Mouse (Mus musculus): ENCODE measurements around the gene Slc25a34. TPM values are rescaled to one million over a fixed set of nuclear protein-coding genes. Genes with fewer than 3 reads are reported as not detected.
A peak's percentile ranks its signal among the peaks of the same experiment; 100 is the strongest.

The Slc25a34 gene
- total RNA-seq, 2 experiments from 2014 or later: 109 to 132 TPM

DNA sequence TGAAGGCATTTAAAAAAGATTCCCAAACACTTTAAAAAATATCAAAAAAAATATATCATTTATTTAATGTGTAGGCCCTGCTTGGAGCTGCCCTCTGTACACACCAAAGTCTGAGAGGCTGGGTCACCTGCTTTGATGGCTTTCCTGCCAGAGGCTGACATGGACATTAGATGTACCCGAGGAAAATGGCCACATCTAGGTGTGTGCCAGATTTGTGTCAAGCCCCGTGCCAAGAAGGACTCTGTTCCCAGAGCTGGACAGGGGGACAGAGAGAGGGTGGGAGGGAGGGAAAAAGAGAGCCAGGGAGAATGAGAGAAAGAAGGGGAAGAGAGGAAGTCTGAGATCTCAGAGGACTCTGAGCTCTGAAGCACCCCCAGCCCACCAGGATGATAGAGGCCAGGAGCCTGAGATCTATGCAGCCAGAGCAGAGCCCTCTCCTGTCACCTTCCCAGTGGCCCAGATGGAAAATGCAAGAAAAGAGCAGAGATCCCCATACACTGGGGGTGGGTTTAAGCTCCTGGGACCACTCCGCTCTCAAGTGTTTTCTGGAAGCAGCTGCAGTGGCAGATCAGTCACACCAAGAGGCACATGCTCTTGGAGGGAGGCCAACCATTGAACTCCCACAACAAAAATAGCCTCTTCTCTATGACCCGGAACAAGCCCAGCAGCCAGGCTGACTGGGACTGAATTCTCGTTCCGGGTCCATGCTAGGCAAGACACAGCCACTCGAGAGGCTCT, 19.7 kb upstream of the Slc25a34 start:
- DNase-seq: peak; percentile 86 to 93

DNA sequence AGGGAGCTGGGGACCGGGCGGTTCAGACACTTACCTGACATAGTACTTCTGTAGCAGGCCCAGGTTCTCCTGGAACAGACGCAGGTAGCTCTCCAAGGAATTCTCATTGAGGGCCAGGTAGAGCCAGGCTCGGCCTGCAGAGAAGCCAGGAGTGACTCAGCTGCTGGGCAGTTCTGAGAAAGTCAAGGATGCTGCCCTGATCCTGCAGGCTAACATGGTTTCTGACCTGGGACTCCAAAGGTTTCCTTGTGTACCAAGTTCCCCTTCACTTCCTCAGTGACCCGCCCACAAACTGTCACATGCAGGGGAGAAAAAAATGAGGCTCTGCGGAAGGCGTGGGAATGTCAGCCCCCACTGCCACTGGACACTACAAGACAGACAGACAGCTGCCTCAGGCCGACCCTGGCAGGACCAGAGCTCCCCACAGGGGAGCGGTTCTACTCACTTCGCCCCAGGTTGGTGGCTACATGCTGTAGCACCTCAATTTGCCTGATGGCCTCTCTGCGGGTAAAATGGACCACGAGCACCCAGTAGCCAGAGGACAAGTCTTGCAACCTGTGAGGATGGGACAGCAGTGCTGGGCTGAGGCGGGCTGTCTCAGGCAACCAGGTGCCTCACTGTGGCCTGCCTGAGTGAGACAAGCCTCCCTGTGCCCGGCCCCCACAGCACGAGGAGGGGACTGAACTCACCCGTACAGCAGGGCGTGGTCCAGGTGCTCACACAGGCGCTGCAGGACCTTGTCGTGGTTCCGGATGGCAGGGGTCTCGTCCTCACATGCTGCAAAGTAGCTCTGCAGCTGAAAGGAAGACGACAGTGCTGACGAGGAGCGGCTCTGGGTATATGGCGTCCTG, 18.6 kb upstream of the Slc25a34 start:
- peak in 1 of 2 experiments; percentile 38 for DNase-seq

DNA sequence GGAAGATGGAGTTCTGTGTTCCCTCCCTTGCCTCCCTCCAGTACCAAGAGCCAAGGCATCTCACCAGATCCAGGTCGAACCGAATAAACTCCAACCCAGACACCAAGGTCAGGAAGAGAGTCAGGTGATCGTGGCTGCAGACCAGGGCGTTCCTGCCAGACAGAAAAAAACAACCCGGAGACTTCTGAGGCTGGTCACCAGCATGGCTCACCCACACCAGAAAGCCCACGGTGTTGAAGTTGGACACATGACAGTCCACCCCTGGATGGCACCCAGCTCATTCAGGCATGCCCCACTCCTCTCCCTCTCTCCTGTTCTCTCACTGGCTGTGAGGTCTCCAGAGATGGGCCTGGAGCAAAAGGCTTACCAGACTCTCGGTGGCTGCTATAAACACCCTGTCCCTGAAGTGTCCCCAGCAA, 17.7 kb upstream of the Slc25a34 start:
- DNase-seq: peak; percentile 81 to 88

DNA sequence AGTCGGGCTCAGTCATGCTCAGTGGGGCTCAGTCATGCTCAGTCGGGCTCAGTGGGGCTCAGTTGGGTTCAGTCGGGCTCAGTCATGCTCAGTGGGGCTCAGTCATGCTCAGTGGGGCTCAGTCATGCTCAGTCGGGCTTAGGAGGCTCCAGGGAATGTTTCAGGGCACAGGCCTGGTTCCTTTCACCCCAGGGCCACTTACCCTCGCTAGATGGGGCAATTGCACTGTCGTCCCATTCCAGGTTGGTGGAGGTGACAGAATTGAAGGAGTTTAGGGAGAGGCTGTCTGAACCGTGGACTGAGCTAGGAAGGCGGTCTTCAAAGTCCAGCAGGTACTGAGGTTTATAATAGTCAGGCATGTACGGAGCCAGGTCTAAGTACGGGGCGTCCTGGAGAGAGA, 15.9 kb upstream of the Slc25a34 start:
- DNase-seq: no peak

DNA sequence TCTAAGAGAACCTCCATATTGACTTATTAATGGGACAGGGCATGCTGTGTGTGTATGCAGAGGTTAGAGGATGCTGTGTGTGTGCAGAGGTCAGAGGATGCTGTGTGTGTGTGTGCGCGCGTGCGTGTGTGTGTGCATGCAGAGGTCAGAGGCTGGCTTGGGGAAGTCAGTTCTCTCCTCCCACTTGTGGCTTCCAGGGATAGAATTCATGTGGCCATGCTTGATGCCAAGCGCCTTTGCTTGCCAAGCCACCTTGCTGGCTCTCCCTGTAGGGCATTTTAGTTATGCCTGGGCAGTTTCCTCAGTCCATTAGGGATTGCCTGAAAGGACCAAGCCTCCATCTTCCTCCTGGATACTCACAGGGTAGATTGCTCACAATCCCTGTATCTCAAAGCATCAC, 13.1 kb upstream of the Slc25a34 start:
- peak; percentile 69 to 77 for DNase-seq

DNA sequence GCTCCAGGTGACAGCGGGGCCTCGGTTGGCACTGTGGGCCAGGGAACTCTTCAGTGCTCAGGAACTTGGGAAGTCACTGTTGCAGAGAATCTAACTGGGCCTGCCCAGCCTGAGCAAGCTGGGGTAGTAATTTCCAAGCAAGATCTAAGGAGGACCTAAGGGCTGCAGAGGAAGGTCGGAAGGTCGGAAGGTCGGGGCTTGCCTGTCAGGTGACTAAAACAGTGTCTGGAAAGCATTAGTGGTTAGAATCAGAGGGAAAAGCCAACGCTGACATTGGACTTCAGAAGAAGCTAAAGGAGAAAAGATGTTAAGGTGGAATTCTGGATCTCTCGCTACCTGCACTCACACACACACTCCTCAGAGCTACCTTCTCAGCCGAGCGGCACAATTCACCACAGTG, 12.4 kb upstream of the Slc25a34 start:
- DNase-seq: no peak

DNA sequence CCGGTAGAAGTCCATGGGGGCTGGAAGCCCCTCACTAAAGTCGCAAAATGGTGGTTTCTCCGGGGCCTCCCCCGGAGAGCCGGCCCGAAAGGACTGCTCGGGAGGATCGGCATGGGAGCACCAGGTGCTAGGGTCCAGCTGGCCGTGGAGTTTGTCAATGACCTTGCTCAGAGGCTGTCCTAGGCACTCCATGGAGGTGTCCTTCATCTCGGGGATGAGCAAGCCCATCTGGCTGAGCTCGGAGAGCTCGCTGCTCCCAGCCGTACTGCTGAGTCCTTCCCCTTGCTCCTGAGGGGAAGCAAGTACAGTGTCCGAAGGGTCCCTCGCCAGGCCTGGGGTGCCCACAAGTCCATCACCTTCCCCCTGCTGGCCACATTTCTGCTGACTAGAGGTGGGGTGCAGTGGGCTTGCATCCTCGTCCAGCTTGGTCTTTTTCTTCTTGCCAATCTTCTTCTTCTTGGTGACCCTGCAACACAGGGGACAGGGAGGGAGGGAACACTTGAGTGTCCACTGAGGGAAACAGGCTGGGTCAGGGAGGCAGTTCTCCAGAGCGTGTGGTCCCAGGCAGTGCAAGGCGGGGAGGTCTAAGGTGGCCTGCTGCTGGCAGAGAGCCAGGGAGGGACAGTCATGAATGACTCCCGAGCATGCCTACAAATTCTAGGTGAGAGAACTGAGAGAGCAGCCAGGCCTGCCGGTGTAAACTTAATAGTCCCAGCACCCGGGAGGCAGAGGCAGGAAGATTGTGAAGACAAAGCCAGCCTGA, 8.7 kb upstream of the Slc25a34 start:
- DNase-seq: no peak

DNA sequence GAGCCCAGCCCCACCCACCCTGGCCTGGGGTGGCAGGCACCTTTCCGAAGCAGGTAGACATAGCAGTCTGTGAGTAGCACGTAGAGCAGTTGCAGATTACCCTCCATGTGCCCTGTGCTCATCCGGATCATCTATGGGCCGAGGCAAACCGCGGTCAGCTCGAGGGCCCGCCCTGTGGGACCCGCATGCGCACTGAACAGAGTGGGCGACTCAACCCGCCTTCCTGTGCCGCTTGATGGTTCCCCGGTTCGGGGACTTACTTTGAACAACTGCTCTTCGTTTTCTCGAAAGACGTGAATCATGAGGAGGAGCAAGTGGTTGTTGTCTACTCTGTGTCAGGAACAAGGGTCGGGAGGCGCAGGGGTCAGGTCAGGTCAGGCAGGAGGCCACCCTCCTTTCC, 7.6 kb upstream of the Slc25a34 start:
- no peak for DNase-seq

DNA sequence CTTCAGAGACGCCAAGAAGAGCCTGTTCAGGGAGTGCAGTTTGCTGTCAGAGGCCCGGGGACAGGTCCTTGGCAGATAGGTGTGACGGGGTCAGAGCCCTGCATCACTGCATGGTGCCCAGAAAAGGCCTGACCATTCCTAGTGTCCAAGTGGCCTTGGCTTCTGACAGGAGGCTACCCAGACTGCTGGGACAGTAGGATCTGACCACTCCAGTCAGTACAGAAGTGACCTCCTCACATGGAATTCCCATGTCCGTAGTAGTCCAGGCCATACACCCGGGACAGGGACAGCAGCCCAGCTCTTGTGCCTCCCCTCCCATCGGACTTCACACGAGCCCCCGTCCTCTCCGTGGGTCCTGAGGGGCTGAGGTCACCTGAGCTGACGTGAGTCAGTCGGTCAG, 6.4 kb upstream of the Slc25a34 start:
- no peak for DNase-seq

DNA sequence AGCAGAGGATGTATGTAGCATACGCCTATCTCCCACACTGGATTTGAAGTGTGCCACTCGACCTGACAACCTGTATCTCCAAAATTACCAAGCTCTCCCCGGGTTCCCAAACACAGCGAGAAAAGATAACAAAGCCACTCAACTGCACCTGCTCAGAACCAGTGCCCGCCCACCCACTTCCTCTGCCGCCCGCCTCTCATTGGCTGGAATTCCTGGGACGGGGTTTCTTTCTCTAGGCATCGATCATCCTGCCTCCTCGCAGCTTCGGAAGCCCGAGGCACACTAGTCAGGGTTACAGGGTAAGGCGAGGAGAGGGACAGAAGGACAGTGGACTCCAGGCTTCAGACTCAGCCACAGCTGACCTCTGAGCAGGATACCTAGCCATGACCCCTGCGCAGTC, 5.0 kb upstream of the Slc25a34 start:
- DNase-seq: no peak

DNA sequence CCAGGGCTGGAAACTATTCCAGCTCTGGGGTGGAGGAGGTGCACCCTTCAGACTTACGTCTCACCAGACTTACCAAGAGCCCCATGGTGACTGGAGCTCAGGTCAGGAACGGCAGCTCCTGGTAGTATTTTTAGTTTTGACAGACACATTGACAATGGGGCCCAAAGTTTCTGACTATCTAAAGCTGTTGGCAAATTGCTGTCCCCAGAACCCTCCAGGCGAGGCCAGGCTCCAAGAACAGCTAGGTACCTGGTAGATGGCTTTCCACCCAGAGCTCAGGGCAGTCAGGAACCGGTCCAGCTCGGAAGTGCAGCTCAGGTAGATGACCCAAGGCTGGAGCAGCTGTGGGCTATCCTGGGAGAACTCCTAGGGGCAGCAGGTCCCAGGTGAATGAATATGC, 3.9 kb upstream of the Slc25a34 start:
- peak in 1 of 2 experiments; percentile 70 for DNase-seq

DNA sequence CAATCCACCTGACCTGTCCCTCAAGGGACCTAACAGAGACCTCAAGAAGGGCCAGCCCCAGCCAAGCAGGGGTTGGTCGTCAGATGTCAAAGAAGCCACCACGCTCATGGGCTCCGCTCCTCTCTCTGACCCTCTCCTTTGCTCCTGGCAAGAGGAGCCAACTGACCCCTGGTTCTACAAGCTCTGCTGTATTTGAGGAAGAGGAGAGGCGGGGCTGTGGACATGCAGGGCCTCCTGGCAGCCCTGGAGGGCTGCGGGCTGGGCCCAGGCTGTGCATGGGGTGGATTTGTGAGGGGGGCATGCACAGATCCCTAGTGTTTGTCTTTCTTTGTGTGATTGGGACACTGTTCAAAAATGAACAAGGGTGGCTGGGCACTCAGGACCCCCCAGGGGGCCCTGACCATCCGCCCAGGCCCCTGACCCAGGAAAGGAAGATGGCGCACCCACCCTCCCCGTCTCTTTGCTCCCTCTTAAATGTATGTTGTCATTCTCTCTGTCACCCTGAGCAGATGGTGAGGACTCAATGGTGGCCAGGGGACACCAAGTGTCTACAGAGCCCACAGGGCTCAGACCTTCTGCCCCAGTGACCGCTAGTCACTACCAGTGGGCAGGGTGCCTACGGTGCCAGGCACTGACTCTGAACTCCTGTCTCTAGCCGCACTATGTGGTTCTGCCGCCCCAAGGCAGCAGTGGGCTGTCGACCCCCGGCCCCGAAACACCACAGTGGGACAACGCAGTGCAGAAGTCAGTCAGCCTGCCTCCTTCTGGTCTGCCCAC, 2.3 kb upstream of the Slc25a34 start:
- DNase-seq: no peak

DNA sequence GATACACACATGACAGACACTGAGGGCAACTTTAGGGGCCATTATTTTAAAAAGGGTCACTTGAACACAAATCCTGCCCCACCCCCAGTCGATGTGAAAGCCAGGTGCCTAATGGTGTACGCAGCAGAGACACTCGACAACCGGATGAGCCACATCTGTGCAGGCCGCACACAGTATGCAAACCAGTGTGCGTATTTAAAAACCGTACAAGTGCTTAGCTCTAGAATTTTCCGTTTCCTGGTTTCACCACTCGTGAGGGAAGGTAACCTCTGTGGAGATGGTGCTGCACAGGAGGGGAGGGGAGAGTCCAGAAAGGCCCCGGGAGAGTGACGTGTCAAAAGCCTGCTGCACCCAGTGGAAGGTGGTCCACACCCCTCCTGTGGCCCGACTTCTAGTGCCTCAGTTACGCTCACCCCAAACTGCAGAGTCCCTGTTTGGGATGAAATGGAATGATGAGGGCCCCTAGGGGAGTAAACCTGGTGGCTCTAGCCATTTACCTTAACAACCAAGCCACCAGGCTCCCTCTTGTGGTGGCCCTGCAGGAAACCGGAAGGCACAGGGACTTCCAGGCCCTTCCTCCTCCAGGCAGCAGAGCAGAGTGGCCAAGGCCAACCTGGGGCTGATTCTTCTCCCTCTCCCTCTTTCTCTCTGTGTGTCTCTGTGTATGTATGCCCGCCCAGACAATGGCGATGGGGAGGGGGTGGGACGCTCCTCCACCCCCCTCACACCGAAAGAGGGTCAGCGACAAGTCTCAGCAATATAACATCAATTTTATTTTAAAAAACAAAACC, 1.6 kb upstream of the Slc25a34 start:
- DNase-seq: peak in 1 of 2 experiments; percentile 53

DNA sequence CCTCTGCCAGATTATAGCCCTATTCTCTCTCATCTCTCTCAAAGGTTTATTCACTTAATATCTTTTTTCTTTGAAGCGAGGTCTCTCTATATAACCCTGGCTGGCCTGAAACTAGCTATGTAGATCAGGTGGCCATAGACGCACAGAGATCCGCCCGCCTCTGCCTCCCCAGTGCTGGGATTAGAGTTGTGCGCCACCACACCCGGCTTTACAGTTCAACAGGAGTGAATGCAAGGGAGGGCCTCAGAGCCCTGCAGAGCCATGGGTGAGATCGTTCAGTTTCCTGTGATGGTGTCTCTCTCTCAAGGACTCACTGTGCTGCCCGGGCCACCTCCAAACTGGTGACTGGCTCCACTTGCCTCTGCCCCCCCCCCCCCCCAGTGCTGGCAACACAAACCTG, 513 bp upstream of the Slc25a34 start:
- DNase-seq: no peak

DNA sequence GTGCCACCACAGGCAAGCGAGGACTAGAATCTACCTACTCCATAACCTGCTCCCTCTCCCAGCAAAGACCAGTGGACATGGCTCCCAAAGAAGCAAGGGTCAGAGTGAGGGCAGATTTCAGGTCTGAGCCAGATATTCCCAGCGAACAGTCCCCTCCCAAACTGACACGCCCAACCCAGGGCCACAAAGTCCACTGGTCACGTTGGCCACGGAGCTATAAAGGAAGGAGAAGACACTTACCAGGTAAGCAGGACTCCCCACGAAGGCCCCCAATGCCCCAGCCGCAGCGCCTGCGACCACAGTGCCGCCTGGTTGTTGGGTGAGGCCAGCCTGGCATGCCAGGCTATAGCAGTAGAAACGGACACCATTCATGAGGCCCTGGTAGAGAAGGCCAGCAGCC, 584 bp downstream of the Slc25a34 start:
- DNase-seq: no peak

DNA sequence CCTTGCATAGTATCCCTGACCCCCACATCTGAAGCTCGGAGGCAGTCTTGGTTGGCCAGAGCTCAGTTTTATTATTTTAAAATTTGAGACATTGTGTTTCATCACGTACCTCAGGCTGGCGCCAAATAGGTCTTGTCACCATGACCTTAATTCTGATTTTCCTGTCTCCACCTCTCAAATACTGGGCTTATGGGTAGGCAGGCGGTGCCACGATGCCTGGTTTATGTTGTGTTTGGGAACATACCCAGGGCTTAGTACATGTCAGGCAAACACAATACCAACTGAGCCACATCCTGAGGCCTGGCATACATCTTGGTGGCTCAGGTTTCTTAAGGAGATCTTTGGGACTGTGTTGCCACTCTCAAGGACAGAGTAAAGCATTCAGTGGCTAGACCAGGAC, 1.0 kb downstream of the Slc25a34 start:
- peak in 1 of 2 experiments; percentile 44 for DNase-seq

DNA sequence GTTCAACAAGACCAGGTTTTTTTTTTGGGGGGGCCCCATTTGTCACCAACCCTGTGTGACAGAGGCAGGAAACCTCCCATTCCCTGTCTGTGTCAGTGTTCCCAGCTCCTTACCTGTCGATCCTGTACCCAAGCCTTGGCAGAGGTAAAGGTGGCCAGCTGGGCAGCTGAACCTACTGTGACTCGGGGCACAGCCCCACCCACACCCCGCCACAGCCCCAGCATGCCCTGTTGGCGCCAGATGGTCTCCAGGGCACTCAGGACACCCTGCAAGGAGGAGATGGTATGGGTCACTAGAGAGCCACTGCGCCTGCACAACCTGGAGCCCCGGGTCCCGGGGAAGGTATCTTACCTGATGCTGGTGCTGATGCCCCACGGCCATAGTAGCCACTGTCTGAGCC, 1.5 kb downstream of the Slc25a34 start:
- DNase-seq: no peak

DNA sequence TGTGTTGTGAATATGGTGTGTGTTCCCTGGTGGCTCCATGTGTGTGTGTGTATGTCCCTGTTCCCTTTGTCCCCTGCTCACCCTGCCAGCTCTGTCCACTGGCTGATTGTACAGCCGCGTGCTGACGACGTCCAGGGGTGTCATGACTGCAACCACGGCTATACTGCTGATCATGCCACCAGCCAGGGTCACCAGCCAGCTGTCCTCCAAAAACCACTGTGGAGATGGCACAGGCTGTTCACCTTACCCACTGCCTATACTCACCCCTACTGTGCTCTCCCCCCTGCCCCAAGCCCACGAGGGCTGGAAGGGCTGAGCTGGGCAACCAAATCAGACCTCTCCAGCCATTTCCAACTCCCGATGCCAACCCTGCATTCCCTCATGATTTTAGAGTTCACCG, 2.3 kb downstream of the Slc25a34 start:
- no peak for DNase-seq

DNA sequence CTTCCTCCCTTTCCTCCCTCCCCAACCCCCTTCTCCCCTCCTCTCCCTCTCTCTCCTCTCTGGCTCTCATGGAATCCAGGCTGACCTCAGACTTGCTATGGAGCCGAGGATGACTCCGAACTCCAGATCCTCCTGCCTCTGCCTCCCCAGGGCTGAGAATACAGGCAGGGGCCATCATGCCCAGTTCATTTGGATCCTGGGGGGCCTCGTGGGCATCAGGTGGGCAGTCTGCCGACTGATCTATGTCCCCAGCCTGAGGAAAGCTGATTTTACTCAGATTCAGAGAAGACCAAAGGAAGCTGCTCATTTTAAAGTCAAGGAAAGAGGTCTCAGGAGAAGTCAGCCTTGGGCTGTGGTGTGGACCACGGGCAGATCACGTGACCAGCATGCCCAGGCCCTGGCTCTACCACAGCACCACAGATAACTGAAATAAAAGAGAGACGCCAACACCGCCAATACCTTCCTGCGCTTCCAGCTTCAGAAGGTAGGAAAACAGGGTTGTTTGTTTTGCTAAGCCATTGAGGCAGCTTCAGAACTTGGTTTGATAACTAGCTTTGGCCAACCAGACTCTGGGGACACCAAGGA, 4.2 kb downstream of the Slc25a34 start:
- DNase-seq: no peak

DNA sequence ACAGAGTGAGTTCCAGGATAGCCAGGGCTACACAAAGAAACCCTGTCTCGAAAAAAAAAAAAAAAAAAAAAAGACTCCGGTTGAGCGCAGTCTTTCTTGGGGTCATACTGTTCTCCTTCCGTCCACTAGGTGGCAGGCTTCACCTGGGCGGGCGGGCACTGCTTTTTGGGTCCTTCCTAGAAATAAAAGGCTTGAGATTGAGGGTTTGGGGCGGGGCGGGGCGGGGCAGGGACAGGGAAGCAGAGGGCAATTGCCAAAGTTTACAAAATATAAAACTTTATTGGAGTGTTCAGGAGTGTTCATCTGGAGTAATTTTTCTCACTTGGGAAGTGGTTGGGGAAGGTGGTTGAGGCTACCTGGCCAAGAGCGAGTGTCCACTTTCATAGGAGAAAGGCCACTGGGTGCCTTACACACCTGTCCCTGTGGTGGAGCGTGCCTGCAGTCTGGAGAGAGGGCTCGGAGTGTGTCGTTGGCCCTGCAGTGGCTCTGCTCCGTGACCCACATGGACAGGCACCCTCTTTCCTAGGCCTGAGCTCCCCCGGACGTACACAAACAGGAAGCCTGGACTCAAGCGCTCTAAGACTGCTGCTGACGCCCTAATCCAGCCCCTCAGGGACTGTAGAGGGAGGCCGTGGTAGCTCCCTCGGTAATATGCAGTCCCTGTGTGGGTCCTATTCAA, 4.9 kb downstream of the Slc25a34 start, which contains the start of gene Tmem82:
Gene Tmem82 (minus strand): TSS at position 69 of the 679 bp plus-strand sequence.
- DNase-seq: peak; percentile 75 to 80
